ENCODE assay signal across 17 mouse cellular contexts in the genomic region with DNA sequence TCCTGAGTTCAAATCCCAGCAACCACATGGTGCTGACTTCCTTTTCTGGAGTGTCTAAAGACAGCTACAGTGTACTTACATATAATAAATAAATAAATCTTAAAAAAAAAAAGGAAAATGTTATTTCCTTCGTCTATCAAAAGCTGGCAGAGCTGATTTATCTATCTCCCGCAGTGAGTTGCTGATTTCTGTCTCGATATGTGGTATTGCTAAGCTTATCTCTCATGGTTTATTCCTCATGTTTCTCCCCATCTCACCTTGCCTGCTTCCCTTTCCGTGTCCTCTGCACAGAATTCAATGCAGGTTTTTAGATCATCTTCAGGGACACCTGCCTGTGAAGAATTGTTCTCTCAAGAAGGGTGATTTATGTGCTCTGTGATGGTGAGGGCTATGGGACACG. TPM values are rescaled to one million over a fixed set of nuclear protein-coding genes. Genes with fewer than 3 reads are reported as not detected.
DNase-seq lines count a peak whose midpoint lies in the region; ATAC-seq and TF ChIP-seq lines count a peak whose summit lies in the region.
"Had no signal": no experiment of that assay in that cellular context is flagged by ENCODE, and none has a peak within 500 bp of the region (broad histone marks: within the 10 kb centered on the region; RNA-seq: fewer than 3 reads in every experiment).

No protein-coding gene starts in this region.

- no peak for TF ChIP-seq CTCF in MEL (IDR thresholded peaks at IDR 0.05 in 2 of 3, conservative IDR thresholded peaks at IDR 0.05 in 1 of 3; ENCODE audit: control insufficient read depth in 1 of 3, insufficient read depth in 1 of 3, low read depth in 2 of 3, low read length in 3 of 3, poor library complexity in 1 of 3, severe bottlenecking in 1 of 3)

- DNase-seq in MEL (ENCODE audit: low read depth, low spot score): peak; percentile 19
- no peak for DNase-seq in spleen, adult 12 weeks (ENCODE audit: low spot score)
- DNase-seq: adrenal gland, adult 8-10 months; cerebellum, adult 11-12 months; cerebellum, adult 2 months; cerebellum, adult 9-10 months; cerebellum, postnatal 25 days; forebrain, postnatal 0 days had no signal

- H3K36me3 ChIP-seq in hindbrain, embryonic 13.5 days: no peaks in the 10 kb centered on the region
- no peaks in the 10 kb centered on the region for H3K36me3 ChIP-seq in hindbrain, embryonic 12.5 days
- peaks cover 0 to 23% of the 10 kb centered on the region in 2 experiments; a peak in 2 of 4 replicates for H3K36me3 ChIP-seq in MEL (ENCODE audit: control insufficient read depth in 1 of 2, insufficient read depth in 2 of 2, low read length in 2 of 2)
- H3K36me3 ChIP-seq in intestine, embryonic 16.5 days (ENCODE audit: control insufficient read depth, insufficient read depth, low read length): no peaks in the 10 kb centered on the region
- H3K36me3 ChIP-seq: embryonic facial prominence, embryonic 10.5 days; embryonic facial prominence, embryonic 12.5 days; forebrain, embryonic 15.5 days had no signal

- H3K4me1 ChIP-seq in hindbrain, embryonic 13.5 days (replicated peaks): peaks cover 33% of the 10 kb centered on the region
- peaks cover 27% of the 10 kb centered on the region for H3K4me1 ChIP-seq in hindbrain, embryonic 12.5 days
- peaks cover 3 to 40% of the 10 kb centered on the region in 2 experiments for H3K4me1 ChIP-seq in MEL (ENCODE audit: control insufficient read depth in 1 of 2, insufficient read depth in 2 of 2, low read length in 2 of 2)
- peaks cover 53% of the 10 kb centered on the region for H3K4me1 ChIP-seq in intestine, embryonic 16.5 days (ENCODE audit: control insufficient read depth, insufficient read depth, low read length)

- H3K27me3 ChIP-seq in hindbrain, embryonic 13.5 days: no peaks in the 10 kb centered on the region
- 0 out of 2 replicates have a peak, but pooled peaks cover 3% of the 10 kb centered on the region for H3K27me3 ChIP-seq in hindbrain, embryonic 12.5 days
- H3K27me3 ChIP-seq in MEL (ENCODE audit: control insufficient read depth in 1 of 2, insufficient read depth in 2 of 2, low read length in 2 of 2): no peaks in the 10 kb centered on the region
- no peaks in the 10 kb centered on the region for H3K27me3 ChIP-seq in intestine, embryonic 16.5 days (replicated peaks; ENCODE audit: control insufficient read depth, insufficient read depth, low read length)
- H3K27me3 ChIP-seq: embryonic facial prominence, embryonic 12.5 days; forebrain, embryonic 13.5 days; forebrain, embryonic 15.5 days; Patski had no signal

- H3K4me2 ChIP-seq in hindbrain, embryonic 13.5 days: no peak overlapping the region
- no peak overlapping the region for H3K4me2 ChIP-seq in hindbrain, embryonic 12.5 days (replicated peaks)
- no peak overlapping the region for H3K4me2 ChIP-seq in intestine, embryonic 16.5 days (ENCODE audit: low read depth, low read length)
- H3K4me2 ChIP-seq: embryonic facial prominence, embryonic 12.5 days; forebrain, embryonic 13.5 days; forebrain, embryonic 15.5 days had no signal

- no peak overlapping the region for H3K9ac ChIP-seq in hindbrain, embryonic 13.5 days
- H3K9ac ChIP-seq in hindbrain, embryonic 12.5 days: no peak overlapping the region
- H3K9ac ChIP-seq in MEL (ENCODE audit: control insufficient read depth, low read depth, low read length, poor library complexity, severe bottlenecking): no peak overlapping the region
- H3K9ac ChIP-seq in intestine, embryonic 16.5 days (ENCODE audit: low read depth, low read length): no peak overlapping the region
- H3K9ac ChIP-seq: embryonic facial prominence, embryonic 12.5 days; forebrain, embryonic 13.5 days; forebrain, embryonic 15.5 days; forebrain, postnatal 0 days had no signal

- TF ChIP-seq POLR2A in MEL (IDR thresholded peaks at IDR 0.05; ENCODE audit: control insufficient read depth in 1 of 2, insufficient read depth in 1 of 2, low read depth in 1 of 2, low read length in 2 of 2, poor library complexity in 1 of 2): no peak

- WGBS in hindbrain, embryonic 13.5 days: 89% methylated on average over 5 of the region's 5 CpGs
- 91% methylated on average over 5 of the region's 5 CpGs for WGBS in hindbrain, embryonic 12.5 days
- WGBS in intestine, embryonic 16.5 days: 84% methylated on average over 5 of the region's 5 CpGs

- 0 out of 2 replicates have a peak overlapping the region, but pooled peaks have one; percentile 52 for H3K27ac ChIP-seq in hindbrain, embryonic 13.5 days
- H3K27ac ChIP-seq in hindbrain, embryonic 12.5 days: no peak overlapping the region
- no peak overlapping the region for H3K27ac ChIP-seq in MEL (ENCODE audit: control insufficient read depth, low read depth, low read length)
- H3K27ac ChIP-seq in intestine, embryonic 16.5 days (ENCODE audit: low read length): peak overlapping the region; percentile 72
- H3K27ac ChIP-seq: embryonic facial prominence, embryonic 12.5 days; forebrain, embryonic 13.5 days; forebrain, embryonic 15.5 days had no signal

- peak; percentile 66 to 67; a peak in 3 of 4 replicates for TF ChIP-seq EP300 in MEL (IDR thresholded peaks at IDR 0.05; ENCODE audit: low read depth in 1 of 2, low read length in 2 of 2)

- H3K79me2 ChIP-seq in MEL (ENCODE audit: control insufficient read depth, insufficient read depth, low read length, poor library complexity): no peaks in the 10 kb centered on the region

- ATAC-seq in hindbrain, embryonic 13.5 days (ENCODE audit: low FRiP score): no peak
- ATAC-seq in hindbrain, embryonic 12.5 days (ENCODE audit: low FRiP score): no peak
- no peak for ATAC-seq in intestine, embryonic 16.5 days
- ATAC-seq: activated CD4-positive, CD25-positive, alpha-beta regulatory T cell, adult 4 months; forebrain, embryonic 13.5 days; forebrain, embryonic 15.5 days; forebrain, postnatal 0 days; Patski had no signal

- H3K4me3 ChIP-seq in hindbrain, embryonic 13.5 days: no peak overlapping the region
- no peak overlapping the region for H3K4me3 ChIP-seq in hindbrain, embryonic 12.5 days
- H3K4me3 ChIP-seq in MEL (ENCODE audit: control insufficient read depth in 1 of 2, insufficient read depth in 1 of 2, low read depth in 2 of 2, low read length in 2 of 2): no peak overlapping the region
- no peak overlapping the region for H3K4me3 ChIP-seq in intestine, embryonic 16.5 days (ENCODE audit: low read length)
- H3K4me3 ChIP-seq: embryonic facial prominence, embryonic 10.5 days; embryonic facial prominence, embryonic 12.5 days; forebrain, embryonic 13.5 days; forebrain, embryonic 15.5 days had no signal

- no peak for TF ChIP-seq RAD21 in MEL (IDR thresholded peaks at IDR 0.05; ENCODE audit: low read depth, low read length)

- no peaks in the 10 kb centered on the region for H3K9me3 ChIP-seq in hindbrain, embryonic 13.5 days
- no peaks in the 10 kb centered on the region for H3K9me3 ChIP-seq in hindbrain, embryonic 12.5 days (replicated peaks)
- no peaks in the 10 kb centered on the region for H3K9me3 ChIP-seq in MEL (replicated peaks; ENCODE audit: insufficient read depth, low read length)
- H3K9me3 ChIP-seq in intestine, embryonic 16.5 days (ENCODE audit: control insufficient read depth, low read length): no peaks in the 10 kb centered on the region
- H3K9me3 ChIP-seq: embryonic facial prominence, embryonic 10.5 days; embryonic facial prominence, embryonic 12.5 days; forebrain, embryonic 13.5 days; forebrain, embryonic 15.5 days had no signal

TF ChIP-seq in MEL, 35 proteins besides CTCF, POLR2A, EP300 and RAD21:
- TF ChIP-seq GATA1 (IDR thresholded peaks at IDR 0.05; ENCODE audit: low read depth, low read length) (peak; percentile 81), POLR2AphosphoS5 (IDR thresholded peaks at IDR 0.05; ENCODE audit: borderline replicate concordance, low read depth, low read length) (no peak), USF1 (IDR thresholded peaks at IDR 0.05; ENCODE audit: low read depth, low read length) (peak; percentile 49), TCF12 (IDR thresholded peaks at IDR 0.05; ENCODE audit: low read depth, low read length) (peak; percentile 57; the same call in 1 of the 2 replicates), ZNF384 (IDR thresholded peaks at IDR 0.05; ENCODE audit: low read depth, low read length) (peak; percentile 38; the same call in 1 of the 2 replicates), MXI1 (IDR thresholded peaks at IDR 0.05; ENCODE audit: low read depth, low read length) (no peak), ETS1 (IDR thresholded peaks at IDR 0.05; ENCODE audit: low read depth, low read length) (0 out of 2 replicates have a peak, but pooled peaks have one; percentile 21), RCOR1 (IDR thresholded peaks at IDR 0.05; ENCODE audit: low read depth, low read length) (peak; percentile 55)

RNA-seq across cellular contexts. Expression of gene Inpp5a, which starts 27.1 kb away (rescaled TPM):
- 15.9 and 16.4 TPM in 2 replicates for polyA plus RNA-seq in hindbrain, embryonic 13.5 days (2015; fragmentation: Nextera tagmentation; extraction: Ambion mirVana)
- 26.1 and 26.4 TPM in 2 replicates for polyA plus RNA-seq in hindbrain, embryonic 12.5 days (2016; fragmentation: Nextera tagmentation; extraction: Ambion mirVana)
- 4.8 and 5.7 TPM in 2 replicates for total RNA-seq in MEL (2012; rRNA removed)
- 10 to 100 TPM in 1 of 2 experiments, not detected in 1; 14.4 TPM for polyA plus RNA-seq in MEL (2012; ENCODE audit: insufficient read depth in 1 of 2, insufficient read length in 2 of 2, low read depth in 1 of 2, low replicate concordance in 2 of 2, missing spikeins in 1 of 2)
- 8.9 and 27.7 TPM in 2 replicates for polyA plus RNA-seq in intestine, embryonic 16.5 days (2015; fragmentation: Nextera tagmentation; extraction: Ambion mirVana)

Comparison
In these comparisons a context has a peak if more than half of its experiments do, and no peak if none do; other contexts are left out.
1. H3K27ac ChIP-seq: peak in hindbrain, embryonic 13.5 days (single experiment) and intestine, embryonic 16.5 days (single experiment); none in hindbrain, embryonic 12.5 days (single experiment) and MEL (single experiment).